Mouse (Mus musculus): Measurements from ENCODE around the gene Gm28510.
"Not testable (repeated sequence)": the region's sequence is repeated elsewhere in the genome, so short reads cannot be mapped to it uniquely, and the experiment has no call there.

GRCm38 (mm10) chrY:10412437-10412836, at the start of gene Gm28510:
- TF ChIP-seq FLI1 (IDR thresholded peaks at IDR 0.05; ENCODE audit: low read length); GATA1 (IDR thresholded peaks at IDR 0.05; ENCODE audit: borderline replicate concordance, low read length): not testable (repeated sequence)
